Mouse (Mus musculus) urinary bladder, adult 2 months (tissue): ENCODE measurements at regions not wholly inside any gene's neighbourhood (a gene's known extent, or its start where the extent isn't known, plus 50 kb on each side); places are given as distances from the start of the nearest gene placed in this dataset.

Source experiments
- DNase-seq: peaks from one replicate; pipeline ENCODE4 v3.0.0; 2022; ENCODE audit warnings: low spot score

GRCm38 (mm10) chr3:142941319-142942024 lies 59.7 kb upstream of the Pkn2 start:
- DNase-seq, result no peak

- no peak for DNase-seq
Measured at GRCm38 (mm10) chr3:142940874-142941273, 59.1 kb upstream of the Pkn2 start.

GRCm38 (mm10) chr3:142939773-142940172 lies 58.0 kb upstream of the Pkn2 start:
- DNase-seq, result no peak

GRCm38 (mm10) chr3:142935949-142936348 lies 54.1 kb upstream of the Pkn2 start:
- DNase-seq, result no peak

- DNase-seq, result no peak
Measured at GRCm38 (mm10) chr3:142934326-142934725, 52.5 kb upstream of the Pkn2 start.

- no peak for DNase-seq
Measured at GRCm38 (mm10) chr3:142933684-142934259, 52.0 kb upstream of the Pkn2 start.
